Mouse (Mus musculus) spleen, postnatal 14 days (tissue): Measurements from ENCODE around the gene Lmo7.

Experiments used
- DNase-seq, 2 experiments: peaks; one replicate each; pipeline ENCODE4 v3.0.0; 2021 to 2022; ENCODE audit warnings: low spot score in 2 of 2

The Lmo7 gene

GRCm38 (mm10) chr14:101836401-101836800 is 106.6 kb downstream of the Lmo7 start:
- DNase-seq, result no peak

- no peak for DNase-seq
These were observed 107.4 kb downstream of the Lmo7 start for GRCm38 (mm10) chr14:101837176-101837575.

GRCm38 (mm10) chr14:101838231-101838839 is 108.6 kb downstream of the Lmo7 start:
- DNase-seq, result no peak

GRCm38 (mm10) chr14:101839771-101840731 is 110.3 kb downstream of the Lmo7 start:
- no peak for DNase-seq

GRCm38 (mm10) chr14:101841271-101841670 is 111.5 kb downstream of the Lmo7 start:
- no peak for DNase-seq

- no peak for DNase-seq
These were observed 112.8 kb downstream of the Lmo7 start for GRCm38 (mm10) chr14:101842521-101842920.

GRCm38 (mm10) chr14:101843443-101843842 is 113.7 kb downstream of the Lmo7 start:
- no peak for DNase-seq

- no peak for DNase-seq
These were observed 114.7 kb downstream of the Lmo7 start for GRCm38 (mm10) chr14:101844467-101844866.

GRCm38 (mm10) chr14:101846097-101846882 is 116.5 kb downstream of the Lmo7 start:
- DNase-seq, result no peak

- DNase-seq, result no peak
These were observed 117.8 kb downstream of the Lmo7 start for GRCm38 (mm10) chr14:101847520-101847919.

- no peak for DNase-seq
These were observed 122.9 kb downstream of the Lmo7 start for GRCm38 (mm10) chr14:101852584-101853195.

- no peak for DNase-seq
These were observed 123.5 kb downstream of the Lmo7 start for GRCm38 (mm10) chr14:101853207-101853606.

GRCm38 (mm10) chr14:101853722-101854121 is 124.0 kb downstream of the Lmo7 start:
- no peak for DNase-seq

- DNase-seq, result no peak
These were observed 124.5 kb downstream of the Lmo7 start for GRCm38 (mm10) chr14:101854226-101854625.

GRCm38 (mm10) chr14:101859305-101859886 is 129.6 kb downstream of the Lmo7 start:
- no peak for DNase-seq

- no peak for DNase-seq
These were observed 132.3 kb downstream of the Lmo7 start for GRCm38 (mm10) chr14:101862088-101862487.

- DNase-seq, result no peak
These were observed 137.4 kb downstream of the Lmo7 start for GRCm38 (mm10) chr14:101867071-101867733.

- DNase-seq, result no peak
These were observed 139.4 kb downstream of the Lmo7 start for GRCm38 (mm10) chr14:101869145-101869544.

GRCm38 (mm10) chr14:101869661-101870060 is 139.9 kb downstream of the Lmo7 start:
- no peak for DNase-seq

- DNase-seq, result no peak
These were observed 140.6 kb downstream of the Lmo7 start for GRCm38 (mm10) chr14:101870171-101870902.
